Mouse (Mus musculus) bone marrow, adult 2 months (tissue): ENCODE data around the gene Gm42517. TPM values are rescaled to one million over a fixed set of nuclear protein-coding genes. Genes with fewer than 3 reads are reported as not detected.

Experiments
- H3K27ac ChIP-seq: fragments of 200-500 bp; 2 replicates; pipeline ENCODE4 v1.5.1; 2012; ENCODE audit warnings: low read depth, mild to moderate bottlenecking, control low read depth, inconsistent platforms, low read length; ENCODE audit not compliant: control insufficient read depth, poor library complexity, insufficient read depth
- H3K4me1 ChIP-seq: fragments of 200-500 bp; 2 replicates; pipeline ENCODE4 v1.6.1; 2011; ENCODE audit warnings: low read length; ENCODE audit not compliant: control insufficient read depth, insufficient read depth
- H3K4me3 ChIP-seq: fragments of 200-500 bp; replicated peaks from 2 replicates; pipeline ENCODE3; 2011; ENCODE audit warnings: mild to moderate bottlenecking, low read depth, low read length, control low read depth; ENCODE audit not compliant: control insufficient read depth
- CTCF ChIP-seq: fragments of 200-500 bp; IDR thresholded peaks from 2 replicates; pipeline ENCODE4 v1.5.1; 2011; ENCODE audit warnings: low read length, control low read depth; ENCODE audit not compliant: control insufficient read depth, insufficient read depth
- POLR2A ChIP-seq: fragments of 200-500 bp; IDR thresholded peaks from 2 replicates; pipeline ENCODE4 v1.6.1; 2011; ENCODE audit warnings: low read depth, mild to moderate bottlenecking, control low read depth, low read length, borderline replicate concordance; ENCODE audit not compliant: control insufficient read depth
- WGBS: fragments of 180-500 bp; shearing (Covaris S2); methylation state at CpG from one replicate; pipeline ENCODE4 v1.1.7; 2018; 5-methylcytosine and 5-hydroxymethylcytosine counted together
- polyA plus RNA-seq: library from polyadenylated mRNA; stranded (reverse); fragments of >200 nt; gene quantifications from 2 replicates; pipeline ENCODE4 v1.2.4, GENCODE M21; 2011; ENCODE audit warnings: low replicate concordance; ENCODE audit not compliant: missing spikeins, insufficient read depth, insufficient read length

Gm42517 gene
- polyA plus RNA-seq, 1 experiment, result 3.5 TPM

GRCm38 (mm10) chr5:108345313-108346071 lies 22.2 kb downstream of the Gm42517 start:
- H3K27ac ChIP-seq, result no peak overlapping the region
- no peak for TF ChIP-seq CTCF
- WGBS, result 51% methylated on average over 10 of the region's 10 CpGs
- H3K4me3 ChIP-seq, result no peak overlapping the region
- H3K4me1 ChIP-seq, result no peaks in the 10 kb centered on the region

GRCm38 (mm10) chr5:108343680-108344170 lies 24.0 kb downstream of the Gm42517 start:
- Histone ChIP-seq H3K27ac (no peak overlapping the region), H3K4me1 (no peaks in the 10 kb centered on the region), H3K4me3 (no peak overlapping the region)
- TF ChIP-seq POLR2A, result no peak
- TF ChIP-seq CTCF, result no peak
- 86% methylated on average over 4 of the region's 4 CpGs for WGBS

- Histone ChIP-seq H3K4me1 (no peaks in the 10 kb centered on the region), H3K27ac (no peak overlapping the region), H3K4me3 (no peak overlapping the region)
- TF ChIP-seq POLR2A (no peak), CTCF (no peak)
- WGBS, result 62% methylated on average over 3 of the region's 3 CpGs
Measured at GRCm38 (mm10) chr5:108338049-108338448, 29.7 kb downstream of the Gm42517 start.

GRCm38 (mm10) chr5:108337385-108337784 lies 30.3 kb downstream of the Gm42517 start:
- Histone ChIP-seq H3K27ac (no peak overlapping the region), H3K4me1 (no peaks in the 10 kb centered on the region), H3K4me3 (no peak overlapping the region)
- WGBS, result 63% methylated on average over 4 of the region's 4 CpGs
- TF ChIP-seq POLR2A (no peak), CTCF (no peak)

- Histone ChIP-seq H3K4me3 (no peak overlapping the region), H3K4me1 (no peaks in the 10 kb centered on the region), H3K27ac (no peak overlapping the region)
- TF ChIP-seq CTCF, result no peak
- no peak for TF ChIP-seq POLR2A
- WGBS, result 92% methylated on average over 1 of the region's 1 CpGs
Measured at GRCm38 (mm10) chr5:108331051-108331450, 36.7 kb downstream of the Gm42517 start.

Other genes with a start within 250 kb of the Gm42517 start
- 4.2 and 5.1 TPM in 2 replicates for gene Tmed5, start 235.3 kb downstream of the Gm42517 start, polyA plus RNA-seq
- 7.3 and 12.5 TPM in 2 replicates for gene Ccdc18, start 235.0 kb downstream of the Gm42517 start, polyA plus RNA-seq
- gene Dr1, start 99.0 kb downstream of the Gm42517 start, polyA plus RNA-seq, result 8.2 and 12.2 TPM in 2 replicates
- 0.84 and 1.6 TPM in 2 replicates for gene Pigg, start 55.3 kb downstream of the Gm42517 start, polyA plus RNA-seq
- gene Pde6b, start 20.5 kb upstream of the Gm42517 start, polyA plus RNA-seq, result not detected in 2 replicates
- gene Atp5k, start 66.5 kb upstream of the Gm42517 start, polyA plus RNA-seq, result 313 and 485 TPM in 2 replicates
- gene Mfsd7a, start 81.0 kb upstream of the Gm42517 start, polyA plus RNA-seq, result 5.3 and 11.2 TPM in 2 replicates
- gene Pcgf3, start 93.3 kb upstream of the Gm42517 start, polyA plus RNA-seq, result 10.1 and 13.7 TPM in 2 replicates
- gene Cplx1, start 182.1 kb upstream of the Gm42517 start, polyA plus RNA-seq, result 3.7 TPM in 1 of 2 replicates, not detected in the other